Mouse (Mus musculus) kidney, postnatal 0 days (tissue): ENCODE results near the gene Rnf128. TPM values are rescaled to one million over a fixed set of nuclear protein-coding genes. Genes with fewer than 3 reads are reported as not detected.

Experiments used
- ATAC-seq: fragments of 200-750 bp; cut with Nextera tagmentation; replicated peaks from 2 replicates; pipeline ENCODE4 v1.8.0; 2017; ENCODE audit warnings: low read depth, moderate number of reproducible peaks, moderate TSS enrichment, moderate library complexity; ENCODE audit not compliant: low FRiP score
- DNase-seq: peaks from one replicate; pipeline ENCODE4 v3.0.0-alpha.2; 2016; ENCODE audit warnings: low spot score
- H3K27ac ChIP-seq: fragments of 300-500 bp; sonication (generic); 2 replicates; pipeline ENCODE4 v1.5.1; 2014; ENCODE audit warnings: mild to moderate bottlenecking
- H3K27me3 ChIP-seq: fragments of 300-500 bp; sonication (generic); 2 replicates; pipeline ENCODE4 v1.6.1; 2014; ENCODE audit warnings: low read length, mixed read lengths; ENCODE audit not compliant: insufficient read depth
- H3K36me3 ChIP-seq: fragments of 300-500 bp; sonication (generic); 2 replicates; pipeline ENCODE4 v1.6.1; 2014; ENCODE audit warnings: low read length, mixed read lengths; ENCODE audit not compliant: insufficient read depth
- H3K4me1 ChIP-seq: fragments of 300-500 bp; sonication (generic); replicated peaks from 2 replicates; pipeline ENCODE4 v1.6.1; 2014; ENCODE audit warnings: antibody characterized with exemption, low read length, mixed read lengths; ENCODE audit not compliant: insufficient read depth
- H3K4me2 ChIP-seq: fragments of 300-500 bp; sonication (generic); 2 replicates; pipeline ENCODE4 v1.6.1; 2014; ENCODE audit warnings: mild to moderate bottlenecking, low read length, moderate library complexity, mixed read lengths
- H3K4me3 ChIP-seq: fragments of 300-500 bp; sonication (generic); replicated peaks from 2 replicates; pipeline ENCODE4 v1.5.1; 2014; ENCODE audit warnings: low read depth, low read length
- H3K9ac ChIP-seq: fragments of 300-500 bp; sonication (generic); 2 replicates; pipeline ENCODE4 v1.6.1; 2014; ENCODE audit warnings: low read depth, low read length
- H3K9me3 ChIP-seq: fragments of 300-500 bp; sonication (generic); replicated peaks from 2 replicates; pipeline ENCODE4 v1.6.1; 2016; ENCODE audit warnings: low read length, inconsistent platforms, mixed read lengths
- CTCF ChIP-seq: IDR thresholded peaks from 2 replicates; pipeline ENCODE4 v1.5.1; 2016; ENCODE audit warnings: antibody characterized with exemption, low read depth, mild to moderate bottlenecking, moderate library complexity
- WGBS: fragments of 180-500 bp; shearing (Covaris S2); extraction: QIAGEN DNeasy Blood & Tissue Kit; methylation state at CpG from one replicate; pipeline ENCODE4 v1.1.7; 2014; 5-methylcytosine and 5-hydroxymethylcytosine counted together
- polyA plus RNA-seq: library from polyadenylated mRNA; unstranded; fragments of >200 nt; fragmentation: Nextera tagmentation; extraction: Ambion mirVana; gene quantifications from 2 replicates; pipeline ENCODE4 v1.2.1, GENCODE M21; 2015

Rnf128 gene
- polyA plus RNA-seq, 1 experiment from 2014 or later, result 96.3 TPM

DNA sequence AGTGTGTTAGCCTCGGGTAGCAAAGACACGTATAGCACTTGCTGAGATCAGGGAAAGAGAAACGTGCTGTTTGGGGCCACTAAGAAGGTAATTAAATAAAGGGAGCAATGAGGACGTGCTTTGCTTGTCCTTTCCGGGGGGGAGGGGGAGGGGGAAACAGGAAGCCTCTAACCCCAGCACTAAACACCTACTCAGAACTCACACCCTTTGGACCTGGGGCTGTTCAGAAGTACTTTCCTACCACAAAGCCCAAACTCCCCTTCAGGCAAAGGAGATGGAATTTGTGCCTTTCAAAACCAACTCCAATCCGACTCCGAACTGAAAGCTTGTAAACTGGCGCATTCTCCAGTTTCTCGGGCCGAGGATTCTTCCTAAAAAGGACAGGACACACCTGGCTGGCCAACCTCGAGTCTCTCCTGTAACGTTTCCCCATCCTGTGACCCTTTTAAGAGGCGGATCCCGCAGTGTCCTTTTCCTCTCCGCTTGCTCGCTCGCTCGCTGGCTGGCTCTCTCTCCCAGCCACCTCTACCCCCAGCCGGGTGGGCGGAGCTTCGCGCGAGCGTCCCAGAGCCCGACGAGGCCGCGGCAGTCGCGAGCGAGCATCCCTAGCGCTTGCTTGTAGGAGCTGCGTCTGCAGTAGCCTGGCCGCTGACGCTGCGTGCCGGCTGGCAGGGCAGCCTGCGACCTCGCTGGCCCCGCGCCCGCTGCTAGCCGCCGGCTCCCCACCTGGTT is 47.1 kb downstream of the Rnf128 start:
- Histone ChIP-seq H3K27me3 (peaks cover 3% of the 10 kb centered on the region; the same call in 1 of the 2 replicates), H3K9me3 (no peaks in the 10 kb centered on the region), H3K36me3 (no peaks in the 10 kb centered on the region), H3K4me2 (peak overlapping the region; percentile 81), H3K4me1 (no peaks in the 10 kb centered on the region), H3K27ac (peak overlapping the region; percentile 47; the same call in 1 of the 2 replicates), H3K4me3 (peak overlapping the region; percentile 54), H3K9ac (peak overlapping the region; percentile 59)
- TF ChIP-seq CTCF, result no peak
- WGBS, result 15% methylated on average over 43 of the region's 44 CpGs
- DNase-seq (peak; percentile 66), ATAC-seq (peak; percentile 98)

DNA sequence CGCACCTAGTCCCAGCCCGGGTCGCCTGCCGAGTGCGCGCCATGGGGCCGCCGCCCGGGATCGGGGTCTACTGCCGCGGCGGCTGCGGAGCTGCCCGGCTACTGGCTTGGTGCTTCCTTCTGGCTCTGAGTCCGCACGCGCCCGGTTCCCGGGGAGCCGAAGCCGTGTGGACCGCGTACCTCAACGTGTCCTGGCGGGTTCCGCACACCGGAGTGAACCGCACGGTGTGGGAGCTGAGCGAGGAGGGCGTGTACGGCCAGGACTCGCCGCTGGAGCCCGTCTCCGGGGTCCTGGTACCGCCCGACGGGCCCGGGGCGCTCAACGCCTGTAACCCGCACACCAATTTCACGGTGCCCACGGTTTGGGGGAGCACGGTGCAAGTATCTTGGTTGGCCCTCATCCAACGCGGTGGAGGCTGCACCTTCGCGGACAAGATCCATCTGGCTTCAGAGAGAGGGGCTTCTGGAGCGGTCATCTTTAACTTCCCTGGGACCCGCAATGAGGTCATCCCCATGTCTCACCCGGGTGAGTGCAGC is 47.7 kb downstream of the Rnf128 start:
- 28% methylated on average over 52 of the region's 54 CpGs for WGBS
- Histone ChIP-seq H3K9me3 (no peaks in the 10 kb centered on the region), H3K4me1 (no peaks in the 10 kb centered on the region), H3K4me2 (peak overlapping the region; percentile 81), H3K27me3 (peaks cover 3% of the 10 kb centered on the region; the same call in 1 of the 2 replicates), H3K27ac (peak overlapping the region; percentile 47; the same call in 1 of the 2 replicates), H3K4me3 (peak overlapping the region; percentile 54), H3K36me3 (no peaks in the 10 kb centered on the region), H3K9ac (peak overlapping the region; percentile 59)
- DNase-seq (no peak), ATAC-seq (peak; percentile 66)
- no peak for TF ChIP-seq CTCF

DNA sequence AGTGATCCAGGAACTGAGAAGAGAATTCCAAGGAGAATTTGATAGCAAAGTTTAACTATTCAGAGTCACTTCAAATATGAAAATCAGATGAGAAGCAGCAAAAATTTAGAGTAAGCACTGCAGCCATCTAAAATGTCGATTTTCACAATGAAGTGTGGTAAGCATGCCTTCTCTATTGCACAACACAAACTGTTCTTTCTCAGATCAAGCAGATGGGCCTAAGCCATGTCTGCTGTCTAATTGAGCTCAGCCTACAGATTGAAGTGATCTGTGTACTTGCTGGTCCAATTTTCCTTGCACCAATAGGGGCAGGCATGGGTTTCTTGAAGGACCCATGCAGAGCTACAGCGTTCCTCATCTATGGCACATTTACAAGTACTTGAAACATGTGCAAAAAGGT is 51.6 kb downstream of the Rnf128 start:
- WGBS, result 77% methylated on average over 2 of the region's 2 CpGs
- H3K4me3 ChIP-seq, result no peak overlapping the region
- no peaks in the 10 kb centered on the region for H3K36me3 ChIP-seq
- H3K9ac ChIP-seq, result no peak overlapping the region
- ATAC-seq, result no peak
- no peak overlapping the region for H3K27ac ChIP-seq
- H3K27me3 ChIP-seq, result peaks cover 3% of the 10 kb centered on the region; the same call in 1 of the 2 replicates
- DNase-seq, result no peak
- no peaks in the 10 kb centered on the region for H3K9me3 ChIP-seq
- no peak for TF ChIP-seq CTCF
- no peak overlapping the region for H3K4me2 ChIP-seq
- no peaks in the 10 kb centered on the region for H3K4me1 ChIP-seq

DNA sequence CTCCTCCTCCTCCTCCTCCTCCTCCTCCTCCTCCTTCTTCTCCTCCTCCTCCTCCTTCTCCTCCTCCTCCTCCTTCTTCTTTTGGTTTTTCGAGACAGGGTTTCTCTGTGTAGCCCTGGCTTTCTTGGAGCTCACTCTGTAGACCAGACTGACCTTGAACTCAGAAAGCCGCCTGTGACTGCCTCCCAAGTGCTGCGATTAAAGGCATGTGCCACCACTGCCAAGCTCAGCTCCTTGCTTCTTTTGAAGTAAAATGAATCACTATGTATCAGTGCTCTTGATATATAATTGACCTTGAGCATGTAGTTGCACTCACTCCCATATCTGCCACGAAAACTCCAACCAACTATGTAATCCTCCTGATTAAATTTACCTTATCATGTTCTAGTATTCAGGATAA is 59.0 kb downstream of the Rnf128 start:
- H3K9ac ChIP-seq, result no peak overlapping the region
- H3K4me3 ChIP-seq, result no peak overlapping the region
- 68% methylated on average over 4 of the region's 4 CpGs for WGBS
- ATAC-seq (no peak), DNase-seq (no peak)
- no peaks in the 10 kb centered on the region for H3K36me3 ChIP-seq
- no peaks in the 10 kb centered on the region for H3K4me1 ChIP-seq
- no peak overlapping the region for H3K27ac ChIP-seq
- no peaks in the 10 kb centered on the region for H3K9me3 ChIP-seq
- no peak overlapping the region for H3K4me2 ChIP-seq
- no peaks in the 10 kb centered on the region for H3K27me3 ChIP-seq
- no peak for TF ChIP-seq CTCF

DNA sequence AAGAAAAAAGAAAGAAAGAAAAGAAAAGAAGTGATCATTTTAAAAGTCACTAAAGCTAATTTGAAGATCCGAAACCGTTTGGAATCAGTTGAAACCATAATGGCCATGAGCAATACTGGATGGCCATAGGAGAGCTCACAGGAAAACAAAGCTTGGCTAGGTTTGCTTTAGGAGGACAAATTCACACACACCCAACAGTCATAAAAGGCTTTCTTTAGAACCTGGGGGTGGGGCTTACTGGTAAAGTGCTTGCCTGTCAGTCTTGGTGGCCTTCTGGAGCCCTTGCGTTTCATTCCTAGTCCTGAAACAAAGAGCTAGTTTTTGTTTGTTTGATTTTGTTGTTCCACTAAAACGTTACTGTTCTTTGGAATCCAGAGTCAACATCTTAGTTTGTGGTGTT is 71.6 kb downstream of the Rnf128 start:
- TF ChIP-seq CTCF, result no peak
- no peaks in the 10 kb centered on the region for H3K4me1 ChIP-seq

DNA sequence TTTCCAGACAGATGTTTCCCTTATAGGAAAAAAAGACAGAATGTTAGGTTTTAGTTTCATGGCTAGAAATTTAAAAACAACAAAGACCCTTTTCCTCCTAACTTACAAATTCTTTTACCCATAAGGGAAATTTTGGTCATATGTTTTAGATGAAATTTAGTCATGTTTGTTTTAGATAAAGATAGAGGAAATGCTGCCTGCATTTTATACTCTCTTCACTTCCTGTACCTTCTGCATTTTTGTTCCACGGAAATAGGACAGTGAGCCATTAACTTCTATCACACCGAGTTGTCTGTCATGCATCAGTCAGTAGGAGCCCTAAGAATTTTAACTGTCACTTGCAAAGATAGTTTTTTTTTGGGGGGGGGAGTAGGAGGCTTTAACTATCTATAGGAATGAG is 76.6 kb downstream of the Rnf128 start:
- no peak overlapping the region for H3K4me3 ChIP-seq
- H3K36me3 ChIP-seq, result no peaks in the 10 kb centered on the region
- H3K9me3 ChIP-seq, result no peaks in the 10 kb centered on the region
- H3K9ac ChIP-seq, result no peak overlapping the region
- ATAC-seq, result no peak
- no peak overlapping the region for H3K4me2 ChIP-seq
- WGBS, result 58% methylated on average over 2 of the region's 2 CpGs
- H3K27ac ChIP-seq, result no peak overlapping the region
- DNase-seq, result no peak
- H3K27me3 ChIP-seq, result no peaks in the 10 kb centered on the region
- no peak for TF ChIP-seq CTCF
- no peaks in the 10 kb centered on the region for H3K4me1 ChIP-seq

More for the DNA sequence above, 71.6 kb downstream of the Rnf128 start:
- Histone ChIP-seq H3K9ac (no peak overlapping the region), H3K9me3 (no peaks in the 10 kb centered on the region), H3K36me3 (no peaks in the 10 kb centered on the region), H3K27me3 (no peaks in the 10 kb centered on the region), H3K27ac (no peak overlapping the region), H3K4me3 (no peak overlapping the region), H3K4me2 (no peak overlapping the region)
- whole genome bisulfite sequencing, result 56% methylated on average over 4 of the region's 4 CpGs
- no peak for ATAC-seq
- DNase-seq, result no peak
